Mouse (Mus musculus) G1E (cell line): ENCODE measurements around the gene Rgs19. TPM values are rescaled to one million over a fixed set of nuclear protein-coding genes. Genes with fewer than 3 reads are reported as not detected.
A peak's percentile ranks its signal among the peaks of the same experiment; 100 is the strongest.

Experiments used
- ATAC-seq: 2 replicates; pipeline ENCODE4 v1.8.0; 2016; ENCODE audit warnings: mild to moderate bottlenecking; ENCODE audit not compliant: insufficient number of reproducible peaks, poor library complexity, low FRiP score, severe bottlenecking; ENCODE audit errors: extremely low read depth
- DNase-seq: peaks from one replicate; pipeline ENCODE4 v3.0.0; 2012; ENCODE audit warnings: low spot score
- H3K27me3 ChIP-seq: 2 replicates; pipeline ENCODE4 v1.6.1; 2012; ENCODE audit warnings: mild to moderate bottlenecking, low read length, inconsistent platforms; ENCODE audit not compliant: insufficient read depth
- H3K36me3 ChIP-seq: replicated peaks from 2 replicates; pipeline ENCODE3; 2012; ENCODE audit warnings: mild to moderate bottlenecking, inconsistent platforms
- H3K4me1 ChIP-seq: 2 replicates; pipeline ENCODE4 v1.6.1; 2012; ENCODE audit warnings: low read depth, low read length, inconsistent platforms, mixed read lengths; ENCODE audit not compliant: insufficient read depth
- H3K4me3 ChIP-seq: 2 replicates; pipeline ENCODE4 v1.5.1; 2012; ENCODE audit warnings: low read depth, mild to moderate bottlenecking, inconsistent platforms, low read length, moderate library complexity, mixed read lengths
- H3K9me3 ChIP-seq: replicated peaks from 2 replicates; pipeline ENCODE4 v1.6.1; 2012; ENCODE audit warnings: inconsistent platforms
- CTCF ChIP-seq: IDR thresholded peaks from 2 replicates; pipeline ENCODE4 v1.5.1; 2012; ENCODE audit warnings: low read depth, low read length, inconsistent platforms, mixed read lengths
- GATA1 ChIP-seq: IDR thresholded peaks from 2 replicates; pipeline ENCODE4 v1.6.1; 2012; ENCODE audit warnings: borderline replicate concordance, low read length, inconsistent platforms, mixed read lengths
- GATA2 ChIP-seq: IDR thresholded peaks from 2 replicates; pipeline ENCODE4 v1.6.1; 2012; ENCODE audit warnings: low read depth, low read length, inconsistent platforms, borderline replicate concordance
- POLR2AphosphoS5 ChIP-seq: IDR thresholded peaks from 2 replicates; pipeline ENCODE4 v1.6.1; 2012; ENCODE audit warnings: low read depth, low read length, inconsistent platforms; ENCODE audit not compliant: insufficient replicate concordance
- TAL1 ChIP-seq: conservative IDR thresholded peaks from 2 replicates; pipeline ENCODE4 v1.6.1; 2012; ENCODE audit warnings: low read depth, low read length, inconsistent platforms, mixed read lengths
- polyA plus RNA-seq: library from polyadenylated mRNA; stranded (reverse); fragments of >175 nt; gene quantifications from 2 replicates; pipeline ENCODE4 v1.2.3, GENCODE M21; 2012
- total RNA-seq, 2 experiments: library from RNA; stranded (forward) in 1 of 2; stranded (reverse) in 1 of 2; fragments of 200-1000 nt in 1 of 2; fragments of >200 nt in 1 of 2; fragmentation: Nextera tagmentation in 1 of 2; gene quantifications; 2 replicates each; pipeline ENCODE4 v1.2.3; 2014 to 2017

Gene Rgs19
- total and polyA plus RNA-seq, 3 experiments, result 52.2 to 62.5 (median 52.4) TPM

GRCm38 (mm10) chr2:181659609-181660055 is 34.1 kb downstream of the Rgs19 start:
- Histone ChIP-seq H3K9me3 (no peaks in the 10 kb centered on the region), H3K36me3 (peaks cover 47% of the 10 kb centered on the region), H3K4me3 (no peak overlapping the region), H3K27me3 (peaks cover 11% of the 10 kb centered on the region), H3K4me1 (peaks cover 15% of the 10 kb centered on the region)
- DNase-seq (peak; percentile 56), ATAC-seq (peak; percentile 38)
- no peak for TF ChIP-seq POLR2AphosphoS5
- peak; percentile 63 for TF ChIP-seq CTCF

GRCm38 (mm10) chr2:181658930-181659555 is 34.7 kb downstream of the Rgs19 start:
- H3K4me1 ChIP-seq, result peaks cover 15% of the 10 kb centered on the region
- DNase-seq, result no peak

GRCm38 (mm10) chr2:181658528-181658927 is 35.2 kb downstream of the Rgs19 start:
- H3K9me3 ChIP-seq, result no peaks in the 10 kb centered on the region
- ATAC-seq (no peak), DNase-seq (no peak)
- H3K36me3 ChIP-seq, result peaks cover 58% of the 10 kb centered on the region
- H3K4me3 ChIP-seq, result no peak overlapping the region
- peaks cover 7% of the 10 kb centered on the region for H3K27me3 ChIP-seq
- TF ChIP-seq GATA1 (no peak), POLR2AphosphoS5 (no peak), CTCF (no peak), GATA2 (no peak)
- H3K4me1 ChIP-seq, result peaks cover 15% of the 10 kb centered on the region

More at GRCm38 (mm10) chr2:181658930-181659555, 34.7 kb downstream of the Rgs19 start:
- no peak for ATAC-seq
- no peaks in the 10 kb centered on the region for H3K9me3 ChIP-seq
- peaks cover 11% of the 10 kb centered on the region for H3K27me3 ChIP-seq
- peaks cover 52% of the 10 kb centered on the region for H3K36me3 ChIP-seq
- no peak overlapping the region for H3K4me3 ChIP-seq
- TF ChIP-seq GATA1, result no peak
- no peak for TF ChIP-seq GATA2
- TF ChIP-seq POLR2AphosphoS5, result no peak
- no peak for TF ChIP-seq CTCF
- TF ChIP-seq TAL1, result no peak

GRCm38 (mm10) chr2:181657441-181657840 is 36.3 kb downstream of the Rgs19 start:
- Histone ChIP-seq H3K36me3 (peaks cover 68% of the 10 kb centered on the region), H3K4me1 (peaks cover 9% of the 10 kb centered on the region), H3K27me3 (no peaks in the 10 kb centered on the region; the same call in 1 of the 2 replicates), H3K9me3 (no peaks in the 10 kb centered on the region), H3K4me3 (no peak overlapping the region)
- ATAC-seq (no peak), DNase-seq (no peak)
- TF ChIP-seq GATA1, result no peak
- TF ChIP-seq GATA2, result no peak
- TF ChIP-seq CTCF, result no peak
- TF ChIP-seq TAL1, result no peak

GRCm38 (mm10) chr2:181656734-181657133 is 37.0 kb downstream of the Rgs19 start, which contains the start of gene Gm29797:
Gene Gm29797, plus strand, starts transcription at chr2:181657034.
- DNase-seq (no peak), ATAC-seq (no peak)
- TF ChIP-seq TAL1 (no peak), GATA1 (no peak), POLR2AphosphoS5 (no peak), GATA2 (no peak), CTCF (no peak)
- Histone ChIP-seq H3K4me1 (peaks cover 9% of the 10 kb centered on the region), H3K27me3 (no peaks in the 10 kb centered on the region), H3K9me3 (no peaks in the 10 kb centered on the region), H3K36me3 (peaks cover 75% of the 10 kb centered on the region), H3K4me3 (no peak within 1 kb of the TSS)

- no peaks in the 10 kb centered on the region for H3K27me3 ChIP-seq
- no peak for TF ChIP-seq TAL1
- TF ChIP-seq GATA1, result no peak
- no peak for TF ChIP-seq POLR2AphosphoS5
- no peak for TF ChIP-seq CTCF
- no peak for TF ChIP-seq GATA2
- peaks cover 96% of the 10 kb centered on the region for H3K36me3 ChIP-seq
- DNase-seq (no peak), ATAC-seq (no peak)
- H3K4me1 ChIP-seq, result no peaks in the 10 kb centered on the region
- no peaks in the 10 kb centered on the region for H3K9me3 ChIP-seq
- no peak overlapping the region for H3K4me3 ChIP-seq
Measured at GRCm38 (mm10) chr2:181653523-181653922, 40.3 kb downstream of the Rgs19 start.

- DNase-seq (no peak), ATAC-seq (no peak)
- Histone ChIP-seq H3K27me3 (no peaks in the 10 kb centered on the region), H3K36me3 (peaks cover 97% of the 10 kb centered on the region), H3K9me3 (no peaks in the 10 kb centered on the region), H3K4me1 (no peaks in the 10 kb centered on the region), H3K4me3 (no peak overlapping the region)
- TF ChIP-seq GATA1, result no peak
- no peak for TF ChIP-seq TAL1
- TF ChIP-seq GATA2, result no peak
- no peak for TF ChIP-seq POLR2AphosphoS5
Measured at GRCm38 (mm10) chr2:181653065-181653464, 40.7 kb downstream of the Rgs19 start.
